In genomic region chr11:53522362-53522761, GRCm38 (mm10) we compare ENCODE assay signal across 32 mouse cellular contexts. TPM values are rescaled to one million over a fixed set of nuclear protein-coding genes. Genes with fewer than 3 reads are reported as not detected.
A peak's percentile ranks its signal among the peaks of the same experiment; 100 is the strongest.
DNase-seq lines count a peak whose midpoint lies in the region; ATAC-seq and TF ChIP-seq lines count a peak whose summit lies in the region.
"Had no signal": no experiment of that assay in that cellular context is flagged by ENCODE, and none has a peak within 500 bp of the region (broad histone marks: within the 10 kb centered on the region; RNA-seq: fewer than 3 reads in every experiment).

No protein-coding gene starts in this region.

- peak overlapping the region; percentile 28 for H3K4me2 ChIP-seq in limb, embryonic 13.5 days (replicated peaks)
- H3K4me2 ChIP-seq in liver, embryonic 13.5 days: peak overlapping the region; percentile 95

- TF ChIP-seq POLR2A in olfactory bulb, adult 2 months (IDR thresholded peaks at IDR 0.05; ENCODE audit: insufficient read depth, low read depth, low read length): no peak

- no peak for ATAC-seq in limb, embryonic 13.5 days (ENCODE audit: low FRiP score, low read depth)
- no peak for ATAC-seq in liver, embryonic 13.5 days (ENCODE audit: low read depth)
- ATAC-seq in megakaryocyte progenitor cell, adult 5-6 weeks (replicated peaks; ENCODE audit: poor library complexity): no peak
- ATAC-seq: activated CD4-positive, CD25-positive, alpha-beta regulatory T cell, adult 4 months; forebrain, embryonic 13.5 days; inflammation-experienced regulatory T-cells, adult 6 months; midbrain, embryonic 16.5 days had no signal

- H3K4me1 ChIP-seq in limb, embryonic 13.5 days: peaks cover 64% of the 10 kb centered on the region
- peaks cover 72% of the 10 kb centered on the region for H3K4me1 ChIP-seq in limb, embryonic 10.5 days
- peaks cover 96% of the 10 kb centered on the region for H3K4me1 ChIP-seq in liver, embryonic 13.5 days (replicated peaks)
- peaks cover 46% of the 10 kb centered on the region for H3K4me1 ChIP-seq in olfactory bulb, adult 2 months (ENCODE audit: control insufficient read depth, insufficient read depth, low read length)

- no peak overlapping the region for H3K9ac ChIP-seq in limb, embryonic 13.5 days
- peak overlapping the region; percentile 96 for H3K9ac ChIP-seq in liver, embryonic 13.5 days
- H3K9ac ChIP-seq: embryonic facial prominence, embryonic 12.5 days; forebrain, embryonic 13.5 days; hindbrain, embryonic 13.5 days had no signal

- TF ChIP-seq CTCF in gastrocnemius, adult 2 months (IDR thresholded peaks at IDR 0.05): no peak
- TF ChIP-seq CTCF in olfactory bulb, adult 2 months (IDR thresholded peaks at IDR 0.05; ENCODE audit: insufficient read depth, low read depth, low read length): no peak

- intact Hi-C loops in gastrocnemius, adult 2 months (cut with DNase I): loop anchor here (5.0 kb wide), 1 partner anchor 55 kb away; no protein-coding TSS in a partner anchor

- no peaks in the 10 kb centered on the region for H3K9me3 ChIP-seq in limb, embryonic 13.5 days
- no peaks in the 10 kb centered on the region for H3K9me3 ChIP-seq in limb, embryonic 10.5 days (replicated peaks)
- H3K9me3 ChIP-seq in liver, embryonic 13.5 days (replicated peaks): no peaks in the 10 kb centered on the region
- H3K9me3 ChIP-seq: embryonic facial prominence, embryonic 12.5 days; forebrain, embryonic 13.5 days; hindbrain, embryonic 13.5 days; midbrain, embryonic 10.5 days had no signal

- peak overlapping the region; percentile 90 for H3K27ac ChIP-seq in gastrocnemius, adult 2 months
- no peak overlapping the region for H3K27ac ChIP-seq in limb, embryonic 13.5 days
- H3K27ac ChIP-seq in limb, embryonic 10.5 days: no peak overlapping the region
- peak overlapping the region; percentile 96 for H3K27ac ChIP-seq in liver, embryonic 13.5 days
- peak overlapping the region; percentile 94 for H3K27ac ChIP-seq in olfactory bulb, adult 2 months (ENCODE audit: insufficient read depth, low read depth, low read length)
- H3K27ac ChIP-seq: embryonic facial prominence, embryonic 12.5 days; hindbrain, embryonic 13.5 days; midbrain, embryonic 10.5 days had no signal

- H3K27me3 ChIP-seq in limb, embryonic 13.5 days: no peaks in the 10 kb centered on the region
- H3K27me3 ChIP-seq in limb, embryonic 10.5 days (ENCODE audit: low read depth, poor library complexity, severe bottlenecking): peaks cover 15% of the 10 kb centered on the region
- H3K27me3 ChIP-seq in liver, embryonic 13.5 days: no peaks in the 10 kb centered on the region
- H3K27me3 ChIP-seq: embryonic facial prominence, embryonic 12.5 days; forebrain, embryonic 13.5 days had no signal

- H3K36me3 ChIP-seq in limb, embryonic 13.5 days: no peaks in the 10 kb centered on the region
- no peaks in the 10 kb centered on the region for H3K36me3 ChIP-seq in limb, embryonic 10.5 days
- peaks cover 9% of the 10 kb centered on the region for H3K36me3 ChIP-seq in liver, embryonic 13.5 days
- H3K36me3 ChIP-seq: embryonic facial prominence, embryonic 12.5 days; hindbrain, embryonic 13.5 days; midbrain, embryonic 10.5 days had no signal

- WGBS in limb, embryonic 13.5 days: 92% methylated on average over 3 of the region's 3 CpGs
- WGBS in limb, embryonic 10.5 days: 95% methylated on average over 3 of the region's 3 CpGs
- WGBS in liver, embryonic 13.5 days (ENCODE audit: insufficient replicate concordance): 76% methylated on average over 3 of the region's 3 CpGs
- 87% methylated on average over 3 of the region's 3 CpGs for WGBS in olfactory bulb, adult 2 months

- DNase-seq in gastrocnemius, adult 2 months: no peak
- DNase-seq in gastrocnemius, postnatal 10 days: no peak
- DNase-seq in limb, embryonic 10.5 days (ENCODE audit: low spot score): no peak
- DNase-seq in liver, embryonic 13.5 days: no peak
- DNase-seq in ovary, postnatal 36 days (ENCODE audit: low spot score): no peak
- DNase-seq: adrenal gland, postnatal 10 days; kidney, adult 18-20 months; kidney, postnatal 4 days; lung, embryonic 14.5 days; thymus, adult 18-20 months; thymus, postnatal 4 days had no signal

- no peak overlapping the region; the same call in 1 of the 2 replicates for H3K4me3 ChIP-seq in gastrocnemius, adult 2 months
- H3K4me3 ChIP-seq in limb, embryonic 13.5 days: no peak overlapping the region
- no peak overlapping the region for H3K4me3 ChIP-seq in limb, embryonic 10.5 days
- H3K4me3 ChIP-seq in liver, embryonic 13.5 days (replicated peaks): peak overlapping the region; percentile 89
- no peak overlapping the region for H3K4me3 ChIP-seq in olfactory bulb, adult 2 months (ENCODE audit: insufficient read depth, low read depth, low read length)
- H3K4me3 ChIP-seq: embryonic facial prominence, embryonic 12.5 days; forebrain, embryonic 13.5 days; hindbrain, embryonic 13.5 days; midbrain, embryonic 10.5 days had no signal

RNA-seq across cellular contexts. Expression of gene Sept8, which starts 3.3 kb away (rescaled TPM):
- 10 to 100 TPM in 1 of 2 experiments, 1 to 10 TPM in 1; 9.5 to 14.0 TPM for total RNA-seq in gastrocnemius, adult 2 months (2021)
- total RNA-seq in gastrocnemius, postnatal 10 days (2021): 10 to 100 TPM; 40.5 to 49.4 TPM
- 39.2 and 42.5 TPM in 2 replicates for polyA plus RNA-seq in limb, embryonic 13.5 days (2015; fragmentation: Nextera tagmentation; extraction: Ambion mirVana)
- polyA plus RNA-seq in limb, embryonic 10.5 days (2016; fragmentation: Nextera tagmentation; extraction: Ambion mirVana): 18.6 and 22.8 TPM in 2 replicates
- 21.9 and 26.6 TPM in 2 replicates for polyA plus RNA-seq in liver, embryonic 13.5 days (2015; fragmentation: Nextera tagmentation; extraction: Ambion mirVana)
- 232 TPM in 1 of 2 replicates, not detected in the other for polyA plus RNA-seq in olfactory bulb, adult 2 months (2012; ENCODE audit: insufficient read depth, insufficient read length, low replicate concordance, missing spikeins)
- 15.5 and 27.3 TPM in 2 replicates for total RNA-seq in megakaryocyte progenitor cell, adult 5-6 weeks (2015)
- total RNA-seq in megakaryocyte progenitor cell, adult 5-6 weeks (2017): 11.0 and 24.6 TPM in 2 replicates

RNA-seq across cellular contexts. Expression of gene Sowaha, which starts 42.3 kb away (rescaled TPM):
- total RNA-seq in gastrocnemius, adult 2 months (2021): under 1 TPM; 0.06 to 0.15 TPM
- under 1 TPM; 0.23 to 0.27 TPM for total RNA-seq in gastrocnemius, postnatal 10 days (2021)
- polyA plus RNA-seq in limb, embryonic 13.5 days (2015; fragmentation: Nextera tagmentation; extraction: Ambion mirVana): 0.17 and 0.37 TPM in 2 replicates
- polyA plus RNA-seq in limb, embryonic 10.5 days (2016; fragmentation: Nextera tagmentation; extraction: Ambion mirVana): 0.13 and 0.51 TPM in 2 replicates
- 11.0 and 13.2 TPM in 2 replicates for polyA plus RNA-seq in liver, embryonic 13.5 days (2015; fragmentation: Nextera tagmentation; extraction: Ambion mirVana)
- polyA plus RNA-seq in olfactory bulb, adult 2 months (2012; ENCODE audit: insufficient read depth, insufficient read length, low replicate concordance, missing spikeins): not detected in 2 replicates
- 0.73 and 0.79 TPM in 2 replicates for total RNA-seq in megakaryocyte progenitor cell, adult 5-6 weeks (2015)
- total RNA-seq in megakaryocyte progenitor cell, adult 5-6 weeks (2017): 0.29 and 0.91 TPM in 2 replicates
- polyA plus RNA-seq: activated CD4-positive, CD25-positive, alpha-beta regulatory T cell, adult 4 months; inflammation-experienced regulatory T-cells, adult 6 months had no signal

RNA-seq across cellular contexts. Expression of gene Gm9945, which starts 42.4 kb away (rescaled TPM):
- total RNA-seq in gastrocnemius, adult 2 months (2021): not detected
- not detected for total RNA-seq in gastrocnemius, postnatal 10 days (2021)
- polyA plus RNA-seq in limb, embryonic 13.5 days (2015; fragmentation: Nextera tagmentation; extraction: Ambion mirVana): not detected in 2 replicates
- not detected in 2 replicates for polyA plus RNA-seq in limb, embryonic 10.5 days (2016; fragmentation: Nextera tagmentation; extraction: Ambion mirVana)
- polyA plus RNA-seq in liver, embryonic 13.5 days (2015; fragmentation: Nextera tagmentation; extraction: Ambion mirVana): 0.53 and 0.59 TPM in 2 replicates
- not detected in 2 replicates for polyA plus RNA-seq in olfactory bulb, adult 2 months (2012; ENCODE audit: insufficient read depth, insufficient read length, low replicate concordance, missing spikeins)
- total RNA-seq in megakaryocyte progenitor cell, adult 5-6 weeks (2015): not detected in 2 replicates
- not detected in 2 replicates for total RNA-seq in megakaryocyte progenitor cell, adult 5-6 weeks (2017)
- total RNA-seq: adrenal gland, postnatal 10 days; ES-E14; gastrocnemius, adult 18-20 months; heart, postnatal 25 days had no signal
- polyA plus RNA-seq: activated CD4-positive, CD25-positive, alpha-beta regulatory T cell, adult 4 months; embryonic facial prominence, embryonic 12.5 days; forebrain, embryonic 13.5 days; gonadal fat pad, adult 2 months; heart, embryonic 14.5 days; hindbrain, embryonic 13.5 days; inflammation-experienced regulatory T-cells, adult 6 months; kidney, embryonic 16.5 days; limb, embryonic 11.5 days; lung, embryonic 14.5 days; midbrain, embryonic 10.5 days; midbrain, embryonic 16.5 days; small intestine, adult 2 months; stomach, embryonic 16.5 days had no signal

RNA-seq across cellular contexts. Expression of gene Kif3a, which starts 44.8 kb away (rescaled TPM):
- total RNA-seq in gastrocnemius, adult 2 months (2021): 1 to 10 TPM; 4.6 to 6.3 TPM
- 10 to 100 TPM in 1 of 2 experiments, 1 to 10 TPM in 1; 9.4 to 11.1 TPM for total RNA-seq in gastrocnemius, postnatal 10 days (2021)
- 105 and 112 TPM in 2 replicates for polyA plus RNA-seq in limb, embryonic 13.5 days (2015; fragmentation: Nextera tagmentation; extraction: Ambion mirVana)
- polyA plus RNA-seq in limb, embryonic 10.5 days (2016; fragmentation: Nextera tagmentation; extraction: Ambion mirVana): 52.0 and 69.4 TPM in 2 replicates
- polyA plus RNA-seq in liver, embryonic 13.5 days (2015; fragmentation: Nextera tagmentation; extraction: Ambion mirVana): 13.3 and 13.8 TPM in 2 replicates
- polyA plus RNA-seq in olfactory bulb, adult 2 months (2012; ENCODE audit: insufficient read depth, insufficient read length, low replicate concordance, missing spikeins): not detected in 2 replicates
- 3.9 TPM in 2 replicates for total RNA-seq in megakaryocyte progenitor cell, adult 5-6 weeks (2015)
- total RNA-seq in megakaryocyte progenitor cell, adult 5-6 weeks (2017): 6.2 and 9.1 TPM in 2 replicates

RNA-seq across cellular contexts. Expression of gene Gm9837, which starts 52.1 kb away (rescaled TPM):
- not detected for total RNA-seq in gastrocnemius, adult 2 months (2021)
- total RNA-seq in gastrocnemius, postnatal 10 days (2021): not detected
- polyA plus RNA-seq in limb, embryonic 13.5 days (2015; fragmentation: Nextera tagmentation; extraction: Ambion mirVana): not detected in 2 replicates
- not detected in 2 replicates for polyA plus RNA-seq in limb, embryonic 10.5 days (2016; fragmentation: Nextera tagmentation; extraction: Ambion mirVana)
- not detected in 2 replicates for polyA plus RNA-seq in liver, embryonic 13.5 days (2015; fragmentation: Nextera tagmentation; extraction: Ambion mirVana)
- polyA plus RNA-seq in olfactory bulb, adult 2 months (2012; ENCODE audit: insufficient read depth, insufficient read length, low replicate concordance, missing spikeins): not detected in 2 replicates
- not detected in 2 replicates for total RNA-seq in megakaryocyte progenitor cell, adult 5-6 weeks (2015)
- not detected in 2 replicates for total RNA-seq in megakaryocyte progenitor cell, adult 5-6 weeks (2017)
- total RNA-seq: adrenal gland, postnatal 10 days; ES-E14; gastrocnemius, adult 18-20 months; heart, postnatal 25 days; left cerebral cortex, adult 8-10 months had no signal
- polyA plus RNA-seq: activated CD4-positive, CD25-positive, alpha-beta regulatory T cell, adult 4 months; embryonic facial prominence, embryonic 12.5 days; forebrain, embryonic 13.5 days; gonadal fat pad, adult 2 months; heart, embryonic 14.5 days; hindbrain, embryonic 13.5 days; inflammation-experienced regulatory T-cells, adult 6 months; kidney, embryonic 16.5 days; limb, embryonic 11.5 days; lung, embryonic 14.5 days; midbrain, embryonic 10.5 days; midbrain, embryonic 16.5 days; neural tube, embryonic 14.5 days; small intestine, adult 2 months; stomach, embryonic 16.5 days had no signal

Comparison
In these comparisons a context has a peak if more than half of its experiments do, and no peak if none do; other contexts are left out.
1. H3K27ac ChIP-seq: peak in gastrocnemius, adult 2 months (single experiment), liver, embryonic 13.5 days (single experiment) and olfactory bulb, adult 2 months (single experiment); none in limb, embryonic 13.5 days (single experiment) and limb, embryonic 10.5 days (single experiment).